Mouse (Mus musculus): Measurements from ENCODE around the gene Kif1b. TPM values are rescaled to one million over a fixed set of nuclear protein-coding genes. Genes with fewer than 3 reads are reported as not detected.

Gene Kif1b
- polyA plus RNA-seq, 1 experiment from 2014 or later = 160 TPM

Other genes with a start within 250 kb of the Kif1b start
- gene Pex14, start 207.8 kb downstream of the Kif1b start, polyA plus RNA-seq (2015; fragmentation: Nextera tagmentation; extraction: Ambion mirVana) = 50.6 and 55.6 TPM in 2 replicates
- 24.7 and 25.5 TPM in 2 replicates for gene Dffa, start 203.5 kb downstream of the Kif1b start, polyA plus RNA-seq (2015; fragmentation: Nextera tagmentation; extraction: Ambion mirVana)
- gene Cort, start 180.9 kb downstream of the Kif1b start, polyA plus RNA-seq (2015; fragmentation: Nextera tagmentation; extraction: Ambion mirVana) = 0.42 and 0.53 TPM in 2 replicates
- 22.9 and 24.6 TPM in 2 replicates for gene Cenps, start 170.1 kb downstream of the Kif1b start, polyA plus RNA-seq (2015; fragmentation: Nextera tagmentation; extraction: Ambion mirVana)
- gene Pgd, start 140.9 kb downstream of the Kif1b start, polyA plus RNA-seq (2015; fragmentation: Nextera tagmentation; extraction: Ambion mirVana) = 116 and 118 TPM in 2 replicates
- gene Ube4b, start 119.1 kb upstream of the Kif1b start, polyA plus RNA-seq (2015; fragmentation: Nextera tagmentation; extraction: Ambion mirVana) = 56.5 and 65.4 TPM in 2 replicates
- gene Rbp7, start 147.3 kb upstream of the Kif1b start, polyA plus RNA-seq (2015; fragmentation: Nextera tagmentation; extraction: Ambion mirVana) = not detected in 2 replicates
- gene Tmem274, start 169.7 kb upstream of the Kif1b start, polyA plus RNA-seq (2015; fragmentation: Nextera tagmentation; extraction: Ambion mirVana) = 0.65 TPM in 1 of 2 replicates, not detected in the other
- 9.8 and 12.5 TPM in 2 replicates for gene Nmnat1, start 177.5 kb upstream of the Kif1b start, polyA plus RNA-seq (2015; fragmentation: Nextera tagmentation; extraction: Ambion mirVana)
- 45.5 and 50.8 TPM in 2 replicates for gene Lzic, start 177.5 kb upstream of the Kif1b start, polyA plus RNA-seq (2015; fragmentation: Nextera tagmentation; extraction: Ambion mirVana)
- 74.6 and 79.6 TPM in 2 replicates for gene Ctnnbip1, start 210.5 kb upstream of the Kif1b start, polyA plus RNA-seq (2015; fragmentation: Nextera tagmentation; extraction: Ambion mirVana)